Mouse (Mus musculus): ENCODE results near the gene Hnrnpdl. TPM values are rescaled to one million over a fixed set of nuclear protein-coding genes. Genes with fewer than 3 reads are reported as not detected.

Gene Hnrnpdl
- total RNA-seq, 2 experiments from 2014 or later: 145 to 156 TPM

- intact Hi-C loops (cut with DNase I): no loop called here
- no peak for DNase-seq (ENCODE audit: low spot score in 2 of 2)
Measured at GRCm38 (mm10) chr5:100049904-100050303, 10.4 kb upstream of the Hnrnpdl start.

- intact Hi-C loops (cut with DNase I): no loop called here
- no peak for DNase-seq (ENCODE audit: low spot score in 2 of 2)
Measured at GRCm38 (mm10) chr5:100047871-100048270, 8.4 kb upstream of the Hnrnpdl start.

GRCm38 (mm10) chr5:100047143-100047640 lies 7.7 kb upstream of the Hnrnpdl start:
- intact Hi-C loops (cut with DNase I): no loop called here
- no peak for DNase-seq (ENCODE audit: low spot score in 2 of 2)

- intact Hi-C loops (cut with DNase I): no loop called here
- DNase-seq (ENCODE audit: low spot score in 2 of 2): no peak
Measured at GRCm38 (mm10) chr5:100046096-100046495, 6.6 kb upstream of the Hnrnpdl start.

GRCm38 (mm10) chr5:100044621-100045020 lies 5.2 kb upstream of the Hnrnpdl start:
- DNase-seq (ENCODE audit: low spot score in 2 of 2): no peak
- intact Hi-C loops (cut with DNase I): no loop called here

GRCm38 (mm10) chr5:100044030-100044429 lies 4.6 kb upstream of the Hnrnpdl start:
- intact Hi-C loops (cut with DNase I): no loop called here
- no peak for DNase-seq (ENCODE audit: low spot score in 2 of 2)

GRCm38 (mm10) chr5:100043361-100043760 lies 3.9 kb upstream of the Hnrnpdl start:
- DNase-seq (ENCODE audit: low spot score in 2 of 2): no peak
- intact Hi-C loops (cut with DNase I): no loop called here

- intact Hi-C loops (cut with DNase I): no loop called here
- DNase-seq (ENCODE audit: low spot score in 2 of 2): no peak
Measured at GRCm38 (mm10) chr5:100042467-100042866, 3.0 kb upstream of the Hnrnpdl start.

- intact Hi-C loops (cut with DNase I): no loop called here
- DNase-seq (ENCODE audit: low spot score in 2 of 2): no peak
Measured at GRCm38 (mm10) chr5:100041272-100041671, 1.8 kb upstream of the Hnrnpdl start.

- peak in 1 of 2 experiments; percentile 48 for DNase-seq (ENCODE audit: low spot score in 2 of 2)
- intact Hi-C loops (cut with DNase I): no loop called here
Measured at GRCm38 (mm10) chr5:100040281-100040784, 869 bp upstream of the Hnrnpdl start.

- intact Hi-C loops (cut with DNase I): loop anchor here (1.0 to 10.0 kb wide), 2 partner anchors 61 to 834 kb away; partner anchors contain the start of gene Hnrnpd
Measured at GRCm38 (mm10) chr5:100038714-100039601, 506 bp downstream of the Hnrnpdl start.

GRCm38 (mm10) chr5:100037965-100038713 lies 1.3 kb downstream of the Hnrnpdl start:
- DNase-seq (ENCODE audit: low spot score in 2 of 2): peak; percentile 86 to 87
- intact Hi-C loops (cut with DNase I): loop anchor here (10.0 kb wide), 1 partner anchor 833 kb away; no protein-coding TSS in a partner anchor

More at GRCm38 (mm10) chr5:100038714-100039601, 506 bp downstream of the Hnrnpdl start:
- peak; percentile 95 to 96 for DNase-seq (ENCODE audit: low spot score in 2 of 2)

GRCm38 (mm10) chr5:100036681-100037080 lies 2.8 kb downstream of the Hnrnpdl start:
- intact Hi-C loops (cut with DNase I): loop anchor here (10.0 kb wide), 1 partner anchor 832 kb away; no protein-coding TSS in a partner anchor
- DNase-seq (ENCODE audit: low spot score in 2 of 2): no peak

- intact Hi-C loops (cut with DNase I): loop anchor here (10.0 kb wide), 1 partner anchor 831 kb away; no protein-coding TSS in a partner anchor
- DNase-seq (ENCODE audit: low spot score in 2 of 2): no peak
Measured at GRCm38 (mm10) chr5:100035950-100036349, 3.5 kb downstream of the Hnrnpdl start.

GRCm38 (mm10) chr5:100032646-100033045 lies 6.8 kb downstream of the Hnrnpdl start:
- no peak for DNase-seq (ENCODE audit: low spot score in 2 of 2)
- intact Hi-C loops (cut with DNase I): loop anchor here (10.0 kb wide), 1 partner anchor 828 kb away; no protein-coding TSS in a partner anchor

GRCm38 (mm10) chr5:100032107-100032506 lies 7.4 kb downstream of the Hnrnpdl start:
- intact Hi-C loops (cut with DNase I): loop anchor here (10.0 kb wide), 1 partner anchor 827 kb away; no protein-coding TSS in a partner anchor
- DNase-seq (ENCODE audit: low spot score in 2 of 2): no peak

GRCm38 (mm10) chr5:100030069-100030468 lies 9.4 kb downstream of the Hnrnpdl start:
- peak; percentile 53 to 60 for DNase-seq (ENCODE audit: low spot score in 2 of 2)
- intact Hi-C loops (cut with DNase I): loop anchor here (10.0 kb wide), 1 partner anchor 825 kb away; no protein-coding TSS in a partner anchor

- no peak for DNase-seq (ENCODE audit: low spot score in 2 of 2)
- intact Hi-C loops (cut with DNase I): no loop called here
Measured at GRCm38 (mm10) chr5:100024868-100025267, 14.6 kb downstream of the Hnrnpdl start.

GRCm38 (mm10) chr5:100024403-100024802 lies 15.1 kb downstream of the Hnrnpdl start:
- intact Hi-C loops (cut with DNase I): no loop called here

GRCm38 (mm10) chr5:100020089-100020488 lies 19.4 kb downstream of the Hnrnpdl start:
- no peak for DNase-seq (ENCODE audit: low spot score in 2 of 2)
- intact Hi-C loops (cut with DNase I): no loop called here

More at GRCm38 (mm10) chr5:100024403-100024802, 15.1 kb downstream of the Hnrnpdl start:
- no peak for DNase-seq (ENCODE audit: low spot score in 2 of 2)
